Mouse (Mus musculus) forebrain, postnatal 0 days (tissue): Measurements from ENCODE around the gene Metrnl. TPM values are rescaled to one million over a fixed set of nuclear protein-coding genes. Genes with fewer than 3 reads are reported as not detected.

Source experiments
- ATAC-seq: fragments of 200-750 bp; cut with Nextera tagmentation; 2 replicates; pipeline ENCODE4 v1.8.0; 2017; ENCODE audit warnings: mild to moderate bottlenecking, moderate library complexity
- DNase-seq: peaks from one replicate; pipeline ENCODE4 v3.0.0-alpha.2; 2015
- H3K27ac ChIP-seq: fragments of 300-500 bp; sonication (generic); 2 replicates; pipeline ENCODE4 v1.5.1; 2014; ENCODE audit warnings: low read depth, mild to moderate bottlenecking, antibody characterized with exemption, low read length, moderate library complexity, mixed read lengths
- H3K27me3 ChIP-seq: fragments of 300-500 bp; sonication (generic); 2 replicates; pipeline ENCODE4 v1.6.1; 2014; ENCODE audit warnings: mild to moderate bottlenecking, low read length, mixed read lengths; ENCODE audit not compliant: insufficient read depth
- H3K36me3 ChIP-seq: fragments of 300-500 bp; sonication (generic); 2 replicates; pipeline ENCODE4 v1.6.1; 2014; ENCODE audit warnings: mild to moderate bottlenecking, moderate library complexity; ENCODE audit not compliant: insufficient read depth
- H3K4me1 ChIP-seq: fragments of 300-500 bp; sonication (generic); 2 replicates; pipeline ENCODE4 v1.6.1; 2014; ENCODE audit warnings: antibody characterized with exemption; ENCODE audit not compliant: insufficient read depth
- H3K4me2 ChIP-seq: fragments of 300-500 bp; sonication (generic); 2 replicates; pipeline ENCODE4 v1.6.1; 2014; ENCODE audit warnings: low read depth, mild to moderate bottlenecking, moderate library complexity
- H3K4me3 ChIP-seq: fragments of 300-500 bp; sonication (generic); 2 replicates; pipeline ENCODE4 v1.5.1; 2014; ENCODE audit warnings: low read depth, low read length, mixed read lengths
- H3K9ac ChIP-seq: fragments of 300-500 bp; sonication (generic); 2 replicates; pipeline ENCODE4 v1.6.1; 2014; ENCODE audit warnings: mild to moderate bottlenecking
- H3K9me3 ChIP-seq: fragments of 300-500 bp; sonication (generic); 2 replicates; pipeline ENCODE4 v1.6.1; 2016; ENCODE audit warnings: low read length
- CTCF ChIP-seq: sonication (generic); IDR thresholded peaks from 2 replicates; pipeline ENCODE4 v1.5.1; 2016; ENCODE audit warnings: antibody characterized with exemption, control low read depth, low read depth
- WGBS: fragments of 180-500 bp; shearing (Covaris S2); extraction: QIAGEN DNeasy Blood & Tissue Kit; methylation state at CpG from one replicate; pipeline ENCODE4 v1.1.7; 2014; 5-methylcytosine and 5-hydroxymethylcytosine counted together
- polyA plus RNA-seq: library from polyadenylated mRNA; unstranded; fragments of >200 nt; fragmentation: Nextera tagmentation; extraction: Ambion mirVana; gene quantifications from 2 replicates; pipeline ENCODE4 v1.2.1, GENCODE M21; 2015
- total RNA-seq: library from RNA; depleted of rRNA; stranded (reverse); fragments of >200 nt; gene quantifications from 2 replicates; pipeline ENCODE4 v1.2.3, GENCODE M21; 2014; rRNA removed

Gene Metrnl
- total and polyA plus RNA-seq, 2 experiments from 2014 or later: 9.3 to 9.6 TPM

DNA sequence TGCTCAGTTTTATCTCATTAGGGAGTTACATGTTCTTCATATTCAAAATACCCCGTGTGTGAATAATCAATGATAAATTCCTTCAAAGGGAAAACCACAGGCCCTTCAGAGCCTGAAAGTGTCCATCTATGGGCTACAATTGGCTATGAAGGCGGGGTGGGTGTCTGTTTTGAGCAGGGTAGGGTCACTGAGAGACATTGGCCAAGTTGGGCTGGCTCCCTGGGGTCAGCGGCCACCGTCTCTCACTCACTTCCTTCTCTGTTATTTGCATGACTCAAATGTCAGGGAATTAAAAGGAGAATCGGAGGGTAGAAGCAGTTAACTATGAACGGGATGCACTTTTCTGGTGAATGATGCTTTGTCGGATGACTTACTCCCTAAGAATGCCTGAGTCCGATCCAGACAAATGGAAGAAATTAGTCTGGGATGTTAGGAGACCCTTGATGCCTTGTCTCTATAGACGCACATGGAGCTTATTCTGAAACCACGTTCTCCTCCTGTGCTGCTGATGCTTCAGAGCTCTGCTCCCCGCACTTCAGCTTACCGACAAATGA is 45.7 kb downstream of the Metrnl start:
- Histone ChIP-seq H3K36me3 (no peaks in the 10 kb centered on the region), H3K4me2 (no peak overlapping the region), H3K4me1 (no peaks in the 10 kb centered on the region), H3K27ac (no peak overlapping the region), H3K9me3 (no peaks in the 10 kb centered on the region), H3K27me3 (no peaks in the 10 kb centered on the region), H3K9ac (no peak overlapping the region), H3K4me3 (no peak overlapping the region)
- 74% methylated on average over 12 of the region's 12 CpGs for WGBS
- ATAC-seq: no peak
- no peak for DNase-seq
- no peak for TF ChIP-seq CTCF

DNA sequence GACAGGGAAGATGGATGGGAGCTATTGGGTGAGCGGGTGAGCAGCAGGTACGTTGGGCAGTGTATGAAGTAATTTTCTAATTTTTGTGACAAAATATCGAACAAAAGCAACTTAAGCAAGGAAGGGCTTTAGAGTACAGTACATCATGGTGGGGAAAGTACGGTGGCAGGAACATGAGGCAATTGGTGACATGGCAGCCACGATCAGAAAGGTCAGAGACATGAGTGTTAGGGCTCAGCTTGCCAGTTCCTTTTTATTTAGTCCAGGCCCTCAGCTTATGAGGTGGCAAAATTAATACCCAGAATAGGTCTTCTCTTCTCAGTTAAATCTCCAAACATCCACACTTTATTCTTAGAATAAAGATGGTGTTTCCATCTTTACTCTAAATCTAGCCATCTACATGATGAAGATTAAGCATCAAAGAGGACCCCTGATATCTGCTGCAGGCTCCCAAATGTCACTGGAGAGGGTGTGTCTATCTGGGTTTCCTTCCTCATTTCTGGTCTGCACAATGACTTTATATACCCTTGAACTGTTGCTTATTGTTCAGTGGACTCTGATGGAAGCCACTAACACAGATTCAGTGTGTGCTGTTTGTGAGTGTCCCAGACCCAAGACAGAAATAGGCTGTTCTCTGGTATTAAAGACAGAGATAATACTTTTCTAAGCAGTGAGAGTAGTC is 46.8 kb downstream of the Metrnl start:
- ATAC-seq: no peak
- H3K4me1 ChIP-seq: no peaks in the 10 kb centered on the region
- no peak overlapping the region for H3K9ac ChIP-seq
- no peaks in the 10 kb centered on the region for H3K9me3 ChIP-seq
- no peak overlapping the region for H3K27ac ChIP-seq
- no peak for DNase-seq
- H3K4me3 ChIP-seq: no peak overlapping the region
- no peaks in the 10 kb centered on the region for H3K27me3 ChIP-seq
- WGBS: 90% methylated on average over 5 of the region's 5 CpGs
- TF ChIP-seq CTCF: no peak
- H3K36me3 ChIP-seq: no peaks in the 10 kb centered on the region
- no peak overlapping the region for H3K4me2 ChIP-seq

Other genes starting within 250 kb of the Metrnl start
- gene Tbcd, start 249.6 kb upstream of the Metrnl start, total RNA-seq: 75.3 and 90.8 TPM in 2 replicates
- gene Tbcd, start 249.6 kb upstream of the Metrnl start, polyA plus RNA-seq: 49.3 and 56.5 TPM in 2 replicates
- gene Zfp750, start 182.2 kb upstream of the Metrnl start, total RNA-seq: 0.08 and 0.14 TPM in 2 replicates
- gene Zfp750, start 182.2 kb upstream of the Metrnl start, polyA plus RNA-seq: 0.05 and 0.18 TPM in 2 replicates
- gene B3gntl1, start 28.4 kb upstream of the Metrnl start, total RNA-seq: 9.3 and 11.0 TPM in 2 replicates
- 5.1 and 6.1 TPM in 2 replicates for gene B3gntl1, start 28.4 kb upstream of the Metrnl start, polyA plus RNA-seq
- not detected in 2 replicates for gene Ptchd3, start 128.7 kb downstream of the Metrnl start, total RNA-seq
- not detected in 2 replicates for gene Ptchd3, start 128.7 kb downstream of the Metrnl start, polyA plus RNA-seq